Mouse (Mus musculus) fat pad, adult 2 months (tissue): ENCODE results near the gene Tbc1d2b.

Experiments
- DNase-seq: peaks from one replicate; pipeline ENCODE4 v3.0.0-alpha.2; 2011; ENCODE audit warnings: low read depth, low spot score; ENCODE audit errors: extremely low read depth

Gene Tbc1d2b

DNA sequence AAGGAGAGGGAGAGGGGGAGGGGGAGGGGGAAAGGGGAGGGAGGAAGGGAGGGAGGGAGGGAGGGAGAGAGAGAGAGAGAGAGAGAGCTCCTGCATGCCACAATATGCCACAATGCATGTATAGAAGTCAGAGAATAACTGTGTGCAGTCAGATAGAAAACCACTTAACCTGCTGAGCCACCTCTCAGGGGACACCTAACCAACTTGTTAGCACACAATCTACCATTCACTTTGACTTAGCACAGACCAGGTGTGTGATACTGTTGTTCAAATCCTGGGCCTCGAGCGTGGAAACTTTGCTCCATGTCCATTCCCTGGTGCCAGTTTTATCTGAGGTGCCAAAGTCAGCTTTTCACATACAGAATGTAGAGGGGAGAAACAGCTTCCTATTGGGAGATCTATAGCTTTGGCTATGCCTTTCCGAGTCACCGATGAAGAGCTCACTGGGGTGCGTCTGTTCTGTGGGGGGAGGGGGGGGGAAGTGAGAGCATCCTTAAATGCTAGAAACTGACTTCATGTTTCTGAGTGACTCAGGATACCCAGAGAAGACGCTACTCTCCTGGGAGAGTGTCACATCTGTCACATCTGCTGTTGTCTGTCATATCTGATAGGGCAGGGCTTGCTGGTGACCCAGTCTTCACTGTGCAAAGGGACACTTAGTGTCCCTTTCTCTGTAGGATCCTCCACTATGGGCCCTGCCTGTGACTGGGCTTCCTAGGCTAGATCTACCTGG, 88.8 kb downstream of the Tbc1d2b start:
- no peak for DNase-seq

DNA sequence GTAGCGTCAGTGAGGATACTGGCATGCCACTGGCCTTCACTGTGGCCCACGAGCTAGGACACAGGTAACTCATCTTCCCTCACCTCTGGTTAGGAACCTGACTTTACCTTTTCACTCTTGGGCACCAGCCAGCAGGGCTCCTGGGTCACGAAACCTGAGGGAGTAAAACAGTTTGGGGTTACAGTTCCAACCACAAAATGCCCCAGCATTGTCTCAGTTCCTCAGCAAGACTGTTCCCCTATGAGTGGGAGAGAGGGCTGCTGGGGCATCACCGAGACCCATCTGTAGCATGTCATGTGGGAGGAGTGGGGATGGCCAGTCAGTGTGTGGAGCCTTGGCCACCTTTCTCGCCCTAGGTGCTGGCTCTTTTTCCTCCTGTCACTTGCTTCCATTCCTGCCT, 91.2 kb downstream of the Tbc1d2b start:
- DNase-seq: no peak

DNA sequence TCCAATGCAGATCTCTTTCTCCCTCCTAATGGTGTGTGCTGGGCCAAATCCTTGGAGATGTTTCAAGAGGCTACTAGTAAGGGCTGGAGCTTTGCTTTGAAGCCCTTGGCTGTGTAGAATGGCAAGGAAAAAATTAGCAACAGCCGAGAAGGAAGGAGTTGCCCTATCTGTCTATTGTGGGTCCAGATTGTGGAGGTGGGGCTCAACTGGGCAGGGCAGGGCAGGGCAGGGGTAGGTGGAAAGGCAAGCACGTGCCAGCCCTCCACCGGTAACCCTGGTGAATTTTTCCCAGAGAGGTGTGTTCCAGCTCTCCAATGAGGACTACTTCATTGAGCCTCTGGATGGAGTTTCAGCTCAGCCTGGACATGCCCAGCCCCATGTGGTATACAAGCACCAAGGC, 97.3 kb downstream of the Tbc1d2b start:
- DNase-seq: no peak

DNA sequence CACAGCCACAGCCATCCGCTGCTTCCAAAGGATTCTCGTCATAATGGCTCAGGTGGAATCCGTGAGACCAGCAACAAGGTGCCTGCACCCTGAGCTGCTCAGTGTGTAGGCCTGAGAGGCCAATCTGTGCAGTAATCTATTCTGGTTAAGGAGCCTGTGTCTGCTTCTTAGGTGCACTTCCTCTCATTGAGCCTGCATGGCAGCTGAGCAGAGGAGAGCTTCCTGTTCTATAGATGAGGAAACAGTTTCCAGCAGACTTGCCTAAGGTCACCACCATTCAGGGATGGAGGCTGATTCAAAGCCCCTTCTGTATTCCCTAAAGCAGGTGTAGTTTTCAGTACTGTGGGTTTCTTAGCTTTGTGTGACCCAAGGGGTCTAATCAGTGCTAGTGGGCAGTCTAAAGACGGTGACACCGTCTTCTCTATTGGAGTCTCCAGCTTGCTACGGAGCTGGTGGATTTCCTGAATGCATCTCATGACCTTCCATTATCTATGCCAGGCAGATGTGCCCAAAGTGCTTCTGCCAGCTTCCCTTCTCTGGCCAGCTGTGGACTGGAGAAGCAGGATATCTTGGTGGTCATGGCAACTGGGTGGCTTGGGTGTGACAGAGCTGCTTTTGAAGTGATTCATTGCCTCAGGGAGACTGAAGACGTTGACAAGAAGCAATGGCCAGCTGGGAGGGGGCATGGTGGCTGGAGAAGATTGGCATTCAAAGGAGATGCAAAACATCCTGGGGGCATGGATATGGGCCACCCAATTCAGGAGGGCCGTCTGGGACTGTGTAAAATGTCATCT, 97.9 kb downstream of the Tbc1d2b start:
- no peak for DNase-seq

DNA sequence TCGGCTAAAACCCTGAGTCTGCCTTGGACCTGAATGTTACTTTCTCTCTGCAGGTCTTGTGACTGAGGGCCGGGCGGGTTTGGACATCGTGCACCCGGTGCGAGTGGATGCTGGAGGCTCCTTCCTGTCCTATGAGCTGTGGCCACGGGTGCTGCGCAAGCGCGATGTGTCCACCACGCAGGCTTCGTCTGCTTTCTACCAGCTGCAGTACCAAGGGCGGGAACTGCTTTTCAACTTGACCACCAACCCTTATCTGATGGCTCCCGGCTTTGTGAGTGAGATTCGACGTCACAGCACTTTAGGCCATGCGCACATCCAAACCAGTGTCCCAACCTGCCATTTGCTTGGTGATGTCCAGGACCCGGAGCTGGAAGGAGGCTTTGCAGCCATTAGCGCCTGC, 99.2 kb downstream of the Tbc1d2b start:
- DNase-seq: no peak

DNA sequence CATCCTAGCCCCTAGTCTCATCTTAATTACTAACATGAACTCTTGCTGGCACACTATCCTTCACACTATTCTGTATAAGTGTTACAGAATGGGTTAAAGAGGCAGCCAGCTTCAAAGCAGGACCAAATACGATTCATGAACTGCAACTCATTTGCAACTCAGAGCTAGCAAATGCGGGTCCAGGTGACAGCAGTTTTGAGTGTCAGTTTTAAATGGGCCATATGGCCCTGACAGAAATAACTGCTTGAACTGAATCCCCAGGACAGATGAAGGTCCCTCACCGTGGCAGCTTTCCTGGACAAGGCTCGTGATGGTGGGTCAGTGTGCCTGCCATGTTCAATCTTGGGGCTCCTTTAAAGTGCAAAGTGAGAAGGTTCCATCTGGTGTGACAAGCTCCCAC, 100.6 kb downstream of the Tbc1d2b start:
- no peak for DNase-seq

DNA sequence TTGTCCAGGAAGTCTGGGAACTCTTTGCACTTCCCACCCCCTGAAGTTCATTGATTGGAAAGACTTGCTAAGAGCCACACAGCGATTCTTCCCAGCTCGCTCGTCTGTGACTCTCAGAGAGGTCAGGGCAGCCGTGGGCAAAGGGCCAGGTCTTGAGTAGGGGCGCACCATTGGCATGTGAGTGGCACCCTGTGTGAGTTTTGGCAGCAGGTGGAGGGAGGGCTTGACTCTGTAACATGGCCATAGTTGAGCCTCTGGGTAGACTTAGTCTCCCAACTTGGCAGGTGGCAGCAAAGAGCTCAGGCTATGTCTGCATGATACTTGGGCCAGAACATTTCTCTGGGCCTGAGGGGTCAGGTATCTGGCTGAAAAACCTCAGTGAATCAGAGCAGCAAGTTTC, 104.0 kb downstream of the Tbc1d2b start:
- DNase-seq: no peak

DNA sequence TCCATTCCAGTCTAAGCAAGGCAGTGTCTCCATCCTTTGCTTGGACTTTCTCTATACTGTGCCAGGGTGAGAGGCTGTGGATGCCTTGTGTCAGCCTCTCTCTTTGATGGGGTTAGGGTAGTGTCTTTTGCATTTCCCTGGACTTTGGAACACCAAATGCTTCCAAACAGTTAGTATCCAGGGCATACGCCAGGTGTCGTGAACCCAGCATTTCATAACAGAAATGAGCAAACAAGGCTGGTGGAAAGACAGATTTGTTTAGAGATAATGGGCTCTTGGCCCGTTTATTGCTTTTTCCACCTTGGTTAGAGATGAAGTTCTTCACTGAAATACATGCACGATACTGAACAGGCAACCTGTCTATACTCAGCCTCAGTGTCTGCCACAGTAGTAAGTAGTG, 105.0 kb downstream of the Tbc1d2b start:
- DNase-seq: no peak

DNA sequence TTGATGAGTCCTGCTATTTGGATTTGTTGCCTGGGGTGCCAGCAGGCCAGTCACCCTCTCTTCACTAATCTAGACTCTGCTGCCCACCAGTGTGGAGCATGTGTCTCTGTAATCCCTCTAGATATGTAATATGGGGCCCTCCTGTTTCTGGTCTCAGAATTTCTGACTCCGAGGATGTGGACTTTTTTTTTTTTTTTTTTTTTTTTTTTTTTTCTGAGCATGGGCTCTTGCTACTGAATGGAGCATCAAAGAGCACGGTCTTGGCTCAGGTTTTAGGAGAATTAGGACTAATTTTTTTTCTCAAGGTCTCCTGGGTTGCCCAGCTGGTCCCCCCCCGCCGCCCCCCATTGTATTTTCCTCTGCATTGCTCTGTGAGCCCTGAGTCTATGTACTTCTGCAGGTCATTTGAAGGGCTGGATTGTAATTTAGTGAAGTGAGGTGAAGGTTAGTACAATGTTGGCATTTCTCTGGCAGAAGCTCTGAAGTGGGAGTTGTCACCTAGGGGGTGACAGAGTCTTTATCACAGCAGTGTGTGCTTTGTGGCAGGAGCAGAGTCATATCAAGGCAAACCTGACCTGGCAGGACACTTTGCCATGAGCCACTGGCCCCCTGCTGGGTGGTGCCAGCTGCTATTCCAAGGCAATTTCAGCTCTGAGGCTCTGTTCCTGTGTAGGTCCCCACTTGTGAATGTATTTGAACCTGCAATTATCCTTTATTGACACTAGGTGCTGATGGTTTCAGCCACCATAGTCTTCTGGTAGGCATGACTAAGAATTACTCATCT, 105.7 kb downstream of the Tbc1d2b start:
- no peak for DNase-seq

DNA sequence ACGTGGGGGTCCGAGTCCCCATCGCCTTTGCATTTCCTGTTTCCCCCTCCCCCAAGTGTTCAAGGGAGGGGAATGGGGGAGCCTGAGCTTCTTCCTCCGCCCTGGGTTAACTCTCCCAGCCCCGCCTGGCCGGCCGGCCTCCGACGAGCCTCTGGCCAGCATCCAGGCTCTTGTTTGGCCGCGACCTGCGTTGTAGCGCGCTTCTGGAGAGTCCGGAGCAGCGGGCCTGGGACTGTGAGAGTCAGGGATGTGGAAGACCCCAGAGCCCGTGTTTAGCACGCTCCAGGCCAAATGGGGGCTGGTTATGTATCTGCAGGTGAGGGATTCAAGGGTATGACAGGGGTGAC, 106.9 kb downstream of the Tbc1d2b start:
- no peak for DNase-seq

DNA sequence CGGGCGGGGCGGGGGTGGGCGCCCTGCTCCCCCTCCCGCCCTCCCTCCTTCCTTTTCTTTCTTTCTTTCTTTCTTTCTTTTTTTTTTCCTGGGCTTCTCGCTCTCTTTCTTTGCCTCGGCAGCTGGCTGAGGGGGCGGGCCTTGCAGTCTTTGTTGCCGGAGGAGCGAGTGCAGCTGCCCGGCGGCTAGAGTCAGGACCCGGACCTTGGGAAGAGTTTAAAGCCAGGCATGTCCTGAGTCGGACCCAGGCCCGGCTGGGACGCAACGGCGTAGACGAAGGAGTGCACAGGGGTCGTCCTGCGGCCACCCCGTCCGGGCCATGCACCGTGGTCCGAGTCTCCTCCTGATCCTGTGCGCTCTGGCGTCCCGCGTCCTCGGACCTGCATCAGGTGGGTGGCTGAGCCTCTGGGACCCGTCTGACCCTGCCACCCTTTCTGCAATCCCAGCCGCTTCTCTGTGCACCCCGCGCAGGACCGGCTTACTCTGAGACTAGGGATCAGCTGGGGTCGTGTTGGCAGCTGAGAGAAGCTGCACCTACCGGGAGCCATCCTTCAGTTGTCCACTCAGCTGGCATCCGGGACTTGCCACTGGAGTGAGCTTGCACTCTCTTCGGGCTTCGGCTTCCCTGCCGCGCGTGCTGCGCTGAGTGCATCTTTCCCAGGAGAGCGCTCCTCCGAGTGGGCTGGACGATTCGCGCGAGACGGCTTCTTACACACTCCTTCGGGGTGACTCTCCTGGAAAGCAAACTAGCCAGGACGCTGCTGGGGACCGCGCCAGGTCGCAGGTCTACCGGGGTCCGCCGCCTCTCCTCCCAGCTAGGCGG, 107.5 kb downstream of the Tbc1d2b start, which contains the start of gene Adamts7:
Gene Adamts7, plus strand, starts transcription at position 144 of the 823 bp plus-strand sequence.
- DNase-seq: no peak

DNA sequence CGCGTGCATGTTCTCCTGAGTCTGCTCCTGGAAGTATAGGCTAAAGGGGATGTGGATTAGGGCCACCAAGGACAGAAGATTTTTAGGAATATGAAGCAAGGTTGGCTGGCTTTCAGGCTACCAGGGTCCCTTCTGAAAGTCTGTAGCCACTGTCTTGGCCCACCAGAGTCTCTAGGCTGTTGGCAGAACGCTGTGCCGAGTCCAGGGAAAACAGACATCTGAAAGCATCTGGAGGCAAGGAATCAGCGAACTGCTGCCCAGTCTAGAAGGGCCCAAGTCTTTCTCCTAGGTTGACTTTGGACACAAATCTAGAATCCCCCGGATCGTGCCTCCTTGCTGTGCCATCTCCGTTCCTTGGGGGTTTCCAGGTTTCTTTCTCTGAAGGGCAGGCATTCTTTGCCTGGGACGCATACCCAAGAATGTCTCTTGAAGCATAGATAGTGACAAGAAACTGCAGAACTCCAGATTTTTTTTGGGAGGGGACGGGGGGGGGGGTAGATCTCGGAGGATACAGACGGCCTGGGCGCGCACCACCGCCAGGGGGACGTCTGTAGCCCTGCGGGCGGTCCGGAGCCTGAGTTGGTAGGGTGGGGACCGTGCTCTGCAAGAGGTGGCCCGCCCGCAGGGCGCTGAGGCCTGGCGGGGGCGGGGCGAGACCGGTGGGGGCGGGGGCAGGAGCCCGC, 108.2 kb downstream of the Tbc1d2b start:
- DNase-seq: no peak
